Mouse (Mus musculus) thymus, adult 2 months (tissue): Measurements from ENCODE around the gene Slc7a5.

Experiments
- CTCF ChIP-seq: fragments of 200-500 bp; IDR thresholded peaks from 2 replicates; pipeline ENCODE4 v1.5.1; 2012; ENCODE audit warnings: mild to moderate bottlenecking, control low read depth, low read length, moderate library complexity, borderline replicate concordance; ENCODE audit not compliant: control insufficient read depth, poor library complexity, insufficient read depth; ENCODE audit errors: extremely low read depth
- POLR2A ChIP-seq: fragments of 200-500 bp; IDR thresholded peaks from 2 replicates; pipeline ENCODE4 v1.6.1; 2012; ENCODE audit warnings: mild to moderate bottlenecking, low read length, control low read depth, moderate library complexity; ENCODE audit not compliant: control insufficient read depth, poor library complexity, insufficient read depth; ENCODE audit errors: extremely low read depth

- TF ChIP-seq CTCF, result no peak
- no peak for TF ChIP-seq POLR2A
Measured at GRCm38 (mm10) chr8:121881921-121882320, 25.6 kb downstream of the Slc7a5 start.
